Mouse (Mus musculus): Measurements from ENCODE around the gene Adamtsl2. TPM values are rescaled to one million over a fixed set of nuclear protein-coding genes. Genes with fewer than 3 reads are reported as not detected.

Adamtsl2 gene
- polyA plus RNA-seq (2015; fragmentation: Nextera tagmentation; extraction: Ambion mirVana), result 9.1 and 11.7 TPM in 2 replicates

- WGBS, result 0% methylated on average over 10 of the region's 10 CpGs
- Histone ChIP-seq H3K27ac (peak within 1 kb of the TSS; percentile 48), H3K9me3 (no peaks in the 10 kb centered on the region), H3K36me3 (no peaks in the 10 kb centered on the region), H3K9ac (no peak within 1 kb of the TSS), H3K27me3 (peaks cover 20% of the 10 kb centered on the region), H3K4me1 (peaks cover 61% of the 10 kb centered on the region), H3K4me2 (peak within 1 kb of the TSS; percentile 33), H3K4me3 (peak within 1 kb of the TSS; percentile 14)
- peak; percentile 37 for ATAC-seq (ENCODE audit: insufficient number of reproducible peaks, low FRiP score, low TSS enrichment, low read depth)
Observed at GRCm38 (mm10) chr2:27079152-27079584, at the start of gene Adamtsl2. Gene Adamtsl2 (plus strand): TSS chr2:27079379.

- 78% methylated on average over 2 of the region's 2 CpGs for WGBS
- no peaks in the 10 kb centered on the region for H3K9me3 ChIP-seq
- peaks cover 12% of the 10 kb centered on the region for H3K4me1 ChIP-seq
- H3K9ac ChIP-seq, result no peak overlapping the region
- no peaks in the 10 kb centered on the region for H3K36me3 ChIP-seq
- no peak overlapping the region for H3K4me2 ChIP-seq
- no peak for ATAC-seq (ENCODE audit: insufficient number of reproducible peaks, low FRiP score, low TSS enrichment, low read depth)
- no peak overlapping the region for H3K27ac ChIP-seq
- no peak overlapping the region for H3K4me3 ChIP-seq
- H3K27me3 ChIP-seq, result peaks cover 3% of the 10 kb centered on the region; the same call in 1 of the 2 replicates
Observed at GRCm38 (mm10) chr2:27032361-27032760, 46.8 kb upstream of the Adamtsl2 start.

GRCm38 (mm10) chr2:27036003-27036402 lies 43.2 kb upstream of the Adamtsl2 start:
- no peaks in the 10 kb centered on the region for H3K9me3 ChIP-seq
- peaks cover 10% of the 10 kb centered on the region; the same call in 1 of the 2 replicates for H3K4me1 ChIP-seq
- no peaks in the 10 kb centered on the region for H3K36me3 ChIP-seq
- no peak for ATAC-seq (ENCODE audit: insufficient number of reproducible peaks, low FRiP score, low TSS enrichment, low read depth)
- no peak overlapping the region for H3K4me3 ChIP-seq
- no peak overlapping the region for H3K27ac ChIP-seq
- no peak overlapping the region for H3K9ac ChIP-seq
- H3K4me2 ChIP-seq, result no peak overlapping the region
- H3K27me3 ChIP-seq, result no peaks in the 10 kb centered on the region
- 54% methylated on average over 3 of the region's 3 CpGs for WGBS

GRCm38 (mm10) chr2:27037008-27037407 lies 42.2 kb upstream of the Adamtsl2 start:
- ATAC-seq (ENCODE audit: insufficient number of reproducible peaks, low FRiP score, low TSS enrichment, low read depth), result no peak
- peaks cover 10% of the 10 kb centered on the region; the same call in 1 of the 2 replicates for H3K4me1 ChIP-seq
- 63% methylated on average over 4 of the region's 4 CpGs for WGBS

GRCm38 (mm10) chr2:27038596-27038995 lies 40.6 kb upstream of the Adamtsl2 start:
- Histone ChIP-seq H3K4me1 (peaks cover 15% of the 10 kb centered on the region; the same call in 1 of the 2 replicates), H3K4me3 (no peak overlapping the region), H3K27ac (no peak overlapping the region), H3K27me3 (peaks cover 5% of the 10 kb centered on the region; the same call in 1 of the 2 replicates), H3K9ac (no peak overlapping the region), H3K9me3 (no peaks in the 10 kb centered on the region), H3K4me2 (no peak overlapping the region), H3K36me3 (no peaks in the 10 kb centered on the region)
- no peak for ATAC-seq (ENCODE audit: insufficient number of reproducible peaks, low FRiP score, low TSS enrichment, low read depth)
- 2% methylated on average over 3 of the region's 3 CpGs for WGBS

More at GRCm38 (mm10) chr2:27037008-27037407, 42.2 kb upstream of the Adamtsl2 start:
- no peak overlapping the region for H3K27ac ChIP-seq
- H3K4me3 ChIP-seq, result no peak overlapping the region
- H3K9me3 ChIP-seq, result no peaks in the 10 kb centered on the region
- no peak overlapping the region for H3K4me2 ChIP-seq
- H3K27me3 ChIP-seq, result peaks cover 5% of the 10 kb centered on the region; the same call in 1 of the 2 replicates
- no peaks in the 10 kb centered on the region for H3K36me3 ChIP-seq
- H3K9ac ChIP-seq, result no peak overlapping the region

- Histone ChIP-seq H3K27ac (peak overlapping the region; percentile 14; the same call in 1 of the 2 replicates), H3K4me1 (peaks cover 18% of the 10 kb centered on the region; the same call in 1 of the 2 replicates), H3K36me3 (no peaks in the 10 kb centered on the region), H3K4me3 (no peak overlapping the region), H3K27me3 (peaks cover 5% of the 10 kb centered on the region; the same call in 1 of the 2 replicates), H3K9ac (no peak overlapping the region), H3K9me3 (no peaks in the 10 kb centered on the region), H3K4me2 (no peak overlapping the region)
- 18% methylated on average over 1 of the region's 1 CpGs for WGBS
- no peak for ATAC-seq (ENCODE audit: insufficient number of reproducible peaks, low FRiP score, low TSS enrichment, low read depth)
Observed at GRCm38 (mm10) chr2:27039286-27039685, 39.9 kb upstream of the Adamtsl2 start.

GRCm38 (mm10) chr2:27042131-27042844 lies 36.9 kb upstream of the Adamtsl2 start:
- H3K4me2 ChIP-seq, result no peak overlapping the region
- H3K9me3 ChIP-seq, result no peaks in the 10 kb centered on the region
- ATAC-seq (ENCODE audit: insufficient number of reproducible peaks, low FRiP score, low TSS enrichment, low read depth), result no peak
- H3K27ac ChIP-seq, result no peak overlapping the region
- no peak overlapping the region for H3K4me3 ChIP-seq
- peaks cover 5% of the 10 kb centered on the region; the same call in 1 of the 2 replicates for H3K27me3 ChIP-seq
- no peak overlapping the region for H3K9ac ChIP-seq
- WGBS, result 59% methylated on average over 8 of the region's 8 CpGs
- H3K36me3 ChIP-seq, result no peaks in the 10 kb centered on the region
- peaks cover 14% of the 10 kb centered on the region; the same call in 1 of the 2 replicates for H3K4me1 ChIP-seq

- Histone ChIP-seq H3K36me3 (no peaks in the 10 kb centered on the region), H3K4me1 (peaks cover 14% of the 10 kb centered on the region; the same call in 1 of the 2 replicates), H3K9me3 (no peaks in the 10 kb centered on the region), H3K4me2 (no peak overlapping the region), H3K27ac (no peak overlapping the region), H3K27me3 (peaks cover 5% of the 10 kb centered on the region; the same call in 1 of the 2 replicates), H3K9ac (no peak overlapping the region), H3K4me3 (no peak overlapping the region)
- WGBS, result 15% methylated on average over 3 of the region's 3 CpGs
- ATAC-seq (ENCODE audit: insufficient number of reproducible peaks, low FRiP score, low TSS enrichment, low read depth), result peak; percentile 77
Observed at GRCm38 (mm10) chr2:27043461-27043860, 35.7 kb upstream of the Adamtsl2 start.

GRCm38 (mm10) chr2:27044166-27044565 lies 35.0 kb upstream of the Adamtsl2 start:
- Histone ChIP-seq H3K36me3 (no peaks in the 10 kb centered on the region), H3K27ac (no peak overlapping the region), H3K9me3 (no peaks in the 10 kb centered on the region), H3K4me2 (no peak overlapping the region), H3K9ac (no peak overlapping the region), H3K4me1 (peaks cover 10% of the 10 kb centered on the region; the same call in 1 of the 2 replicates), H3K27me3 (peaks cover 5% of the 10 kb centered on the region; the same call in 1 of the 2 replicates), H3K4me3 (no peak overlapping the region)
- WGBS, result 69% methylated on average over 4 of the region's 4 CpGs
- ATAC-seq (ENCODE audit: insufficient number of reproducible peaks, low FRiP score, low TSS enrichment, low read depth), result no peak

GRCm38 (mm10) chr2:27044641-27045040 lies 34.5 kb upstream of the Adamtsl2 start:
- no peak overlapping the region for H3K27ac ChIP-seq
- 76% methylated on average over 3 of the region's 3 CpGs for WGBS
- H3K27me3 ChIP-seq, result peaks cover 5% of the 10 kb centered on the region; the same call in 1 of the 2 replicates
- 0 out of 2 replicates have a peak, but pooled peaks cover 9% of the 10 kb centered on the region for H3K4me1 ChIP-seq
- H3K9me3 ChIP-seq, result no peaks in the 10 kb centered on the region
- no peak for ATAC-seq (ENCODE audit: insufficient number of reproducible peaks, low FRiP score, low TSS enrichment, low read depth)
- no peak overlapping the region for H3K9ac ChIP-seq
- no peak overlapping the region for H3K4me3 ChIP-seq
- no peak overlapping the region for H3K4me2 ChIP-seq
- H3K36me3 ChIP-seq, result no peaks in the 10 kb centered on the region

GRCm38 (mm10) chr2:27045979-27046770 lies 33.0 kb upstream of the Adamtsl2 start:
- H3K27me3 ChIP-seq, result peaks cover 5% of the 10 kb centered on the region; the same call in 1 of the 2 replicates
- H3K4me1 ChIP-seq, result 0 out of 2 replicates have a peak, but pooled peaks cover 9% of the 10 kb centered on the region
- no peak for ATAC-seq (ENCODE audit: insufficient number of reproducible peaks, low FRiP score, low TSS enrichment, low read depth)
- H3K27ac ChIP-seq, result no peak overlapping the region
- H3K9me3 ChIP-seq, result no peaks in the 10 kb centered on the region
- H3K36me3 ChIP-seq, result no peaks in the 10 kb centered on the region
- H3K4me2 ChIP-seq, result no peak overlapping the region
- WGBS, result 65% methylated on average over 8 of the region's 8 CpGs
- no peak overlapping the region for H3K9ac ChIP-seq
- H3K4me3 ChIP-seq, result no peak overlapping the region
